ENCODE assay signal across 35 mouse cellular contexts in genomic region chr1:175913728-175914303, GRCm38 (mm10). TPM values are rescaled to one million over a fixed set of nuclear protein-coding genes. Genes with fewer than 3 reads are reported as not detected.
DNase-seq lines count a peak whose midpoint lies in the region; ATAC-seq and TF ChIP-seq lines count a peak whose summit lies in the region.
"Had no signal": no experiment of that assay in that cellular context is flagged by ENCODE, and none has a peak within 500 bp of the region (broad histone marks: within the 10 kb centered on the region; RNA-seq: fewer than 3 reads in every experiment).

No protein-coding gene starts in this region.

- H3K36me3 ChIP-seq in kidney, embryonic 16.5 days (ENCODE audit: insufficient read depth, low read length) = peaks cover 9% of the 10 kb centered on the region
- H3K36me3 ChIP-seq in stomach, embryonic 14.5 days (ENCODE audit: control insufficient read depth, insufficient read depth, low read length) = peaks cover 3% of the 10 kb centered on the region; the same call in 1 of the 2 replicates
- no peaks in the 10 kb centered on the region for H3K36me3 ChIP-seq in stomach, postnatal 0 days (ENCODE audit: control insufficient read depth, insufficient read depth, low read length)
- peaks cover 11% of the 10 kb centered on the region; the same call in 1 of the 2 replicates for H3K36me3 ChIP-seq in stomach, embryonic 15.5 days

- H3K27ac ChIP-seq in kidney, embryonic 16.5 days (ENCODE audit: low read length) = no peak overlapping the region
- H3K27ac ChIP-seq in stomach, embryonic 14.5 days (ENCODE audit: low read length) = no peak overlapping the region
- H3K27ac ChIP-seq in stomach, postnatal 0 days (replicated peaks) = no peak overlapping the region
- H3K27ac ChIP-seq in stomach, embryonic 15.5 days = no peak overlapping the region
- H3K27ac ChIP-seq: gastrocnemius, adult 2 months; heart, adult 2 months; heart, embryonic 13.5 days; hindbrain, embryonic 13.5 days; layer of hippocampus, adult 2 months; limb, embryonic 10.5 days; limb, embryonic 15.5 days had no signal

- H3K4me3 ChIP-seq in kidney, embryonic 16.5 days (ENCODE audit: low read length) = no peak overlapping the region
- no peak overlapping the region for H3K4me3 ChIP-seq in stomach, embryonic 14.5 days (ENCODE audit: low read depth, low read length)
- H3K4me3 ChIP-seq in stomach, postnatal 0 days (ENCODE audit: low read depth, low read length) = no peak overlapping the region
- H3K4me3 ChIP-seq in stomach, embryonic 15.5 days (replicated peaks) = no peak overlapping the region
- H3K4me3 ChIP-seq: erythroblast, embryonic 14.5 days; gastrocnemius, adult 2 months; heart, adult 2 months; heart, embryonic 13.5 days; hindbrain, embryonic 13.5 days; layer of hippocampus, adult 2 months; limb, embryonic 10.5 days; limb, embryonic 15.5 days had no signal

- H3K27me3 ChIP-seq in kidney, embryonic 16.5 days (ENCODE audit: insufficient read depth, low read length) = no peaks in the 10 kb centered on the region
- H3K27me3 ChIP-seq in stomach, embryonic 14.5 days (ENCODE audit: control insufficient read depth, insufficient read depth, low read length) = no peaks in the 10 kb centered on the region
- no peaks in the 10 kb centered on the region for H3K27me3 ChIP-seq in stomach, postnatal 0 days (ENCODE audit: control insufficient read depth, insufficient read depth, low read length)
- H3K27me3 ChIP-seq in stomach, embryonic 15.5 days (replicated peaks) = no peaks in the 10 kb centered on the region
- H3K27me3 ChIP-seq: heart, embryonic 13.5 days; hindbrain, embryonic 13.5 days; limb, embryonic 15.5 days had no signal

- 72% methylated on average over 5 of the region's 5 CpGs for WGBS in kidney, embryonic 16.5 days
- WGBS in stomach, embryonic 14.5 days = 65% methylated on average over 5 of the region's 5 CpGs
- WGBS in stomach, postnatal 0 days = 66% methylated on average over 5 of the region's 5 CpGs
- WGBS in stomach, embryonic 15.5 days = 43% methylated on average over 5 of the region's 5 CpGs

- ATAC-seq in kidney, embryonic 16.5 days (ENCODE audit: low FRiP score, low TSS enrichment) = peak; percentile 82; the same call in 1 of the 2 replicates
- ATAC-seq in stomach, embryonic 14.5 days (ENCODE audit: insufficient number of reproducible peaks, insufficient read depth, low FRiP score, low read depth) = peak; percentile 33; the same call in 1 of the 2 replicates
- no peak for ATAC-seq in stomach, postnatal 0 days (ENCODE audit: low FRiP score, low TSS enrichment)
- ATAC-seq in stomach, embryonic 15.5 days (ENCODE audit: insufficient read depth, low FRiP score, low read depth) = peak; percentile 27; the same call in 1 of the 2 replicates
- ATAC-seq: CD4-positive, CD25-positive, alpha-beta regulatory T cell, adult 4 months; forebrain, embryonic 16.5 days; midbrain, embryonic 16.5 days had no signal

- no peak overlapping the region for H3K4me2 ChIP-seq in kidney, embryonic 16.5 days (replicated peaks; ENCODE audit: low read depth, low read length)
- H3K4me2 ChIP-seq in stomach, embryonic 14.5 days (replicated peaks; ENCODE audit: low read depth, low read length) = no peak overlapping the region
- no peak overlapping the region for H3K4me2 ChIP-seq in stomach, postnatal 0 days (replicated peaks; ENCODE audit: low read depth)
- H3K4me2 ChIP-seq in stomach, embryonic 15.5 days = no peak overlapping the region
- H3K4me2 ChIP-seq: heart, embryonic 13.5 days; hindbrain, embryonic 13.5 days; limb, embryonic 15.5 days; lung, embryonic 14.5 days had no signal

- TF ChIP-seq EP300 in stomach, postnatal 0 days (optimal IDR thresholded peaks at IDR 0.05) = no peak

- no peak overlapping the region for H3K9ac ChIP-seq in kidney, embryonic 16.5 days (replicated peaks; ENCODE audit: low read length)
- no peak overlapping the region for H3K9ac ChIP-seq in stomach, embryonic 14.5 days (replicated peaks; ENCODE audit: low read depth, low read length)
- H3K9ac ChIP-seq in stomach, postnatal 0 days (ENCODE audit: low read length) = no peak overlapping the region
- H3K9ac ChIP-seq in stomach, embryonic 15.5 days = no peak overlapping the region
- H3K9ac ChIP-seq: heart, embryonic 13.5 days; hindbrain, embryonic 13.5 days; limb, embryonic 15.5 days; lung, embryonic 14.5 days had no signal

- peak; percentile 6 for DNase-seq in heart, postnatal 4 days
- no peak for DNase-seq in heart, adult 8-10 months (ENCODE audit: low spot score)
- DNase-seq in kidney, adult 11 months = no peak
- no peak for DNase-seq in stomach, postnatal 0 days (ENCODE audit: low spot score)
- no peak for DNase-seq in spleen, postnatal 10 days (ENCODE audit: low spot score in 2 of 2)
- DNase-seq: adrenal gland, postnatal 25 days; cerebellum, adult 11-12 months; cerebellum, adult 9-11 months; gastrocnemius, adult 2 months; gastrocnemius, postnatal 36 days; heart, adult 2 months; heart, postnatal 36 days; kidney, postnatal 36 days; lung, embryonic 14.5 days; lung, postnatal 14 days; right cerebral cortex, postnatal 25 days; thymus, postnatal 4 days had no signal

- no peak for TF ChIP-seq CTCF in stomach, postnatal 0 days (IDR thresholded peaks at IDR 0.05; ENCODE audit: low read depth)

- H3K4me1 ChIP-seq in kidney, embryonic 16.5 days (ENCODE audit: insufficient read depth, low read length) = 0 out of 2 replicates have a peak, but pooled peaks cover 2% of the 10 kb centered on the region
- H3K4me1 ChIP-seq in stomach, embryonic 14.5 days (ENCODE audit: control insufficient read depth, insufficient read depth, low read length) = no peaks in the 10 kb centered on the region
- H3K4me1 ChIP-seq in stomach, postnatal 0 days (replicated peaks; ENCODE audit: control insufficient read depth, insufficient read depth) = 0 out of 2 replicates have a peak, but pooled peaks cover 2% of the 10 kb centered on the region
- H3K4me1 ChIP-seq in stomach, embryonic 15.5 days = no peaks in the 10 kb centered on the region
- H3K4me1 ChIP-seq: hindbrain, embryonic 13.5 days; limb, embryonic 10.5 days; limb, embryonic 15.5 days had no signal

- no peaks in the 10 kb centered on the region for H3K9me3 ChIP-seq in kidney, embryonic 16.5 days (ENCODE audit: low read length)
- H3K9me3 ChIP-seq in stomach, embryonic 14.5 days (ENCODE audit: control insufficient read depth, low read depth, low read length) = no peaks in the 10 kb centered on the region
- no peaks in the 10 kb centered on the region for H3K9me3 ChIP-seq in stomach, postnatal 0 days (ENCODE audit: control insufficient read depth, low read length)
- no peaks in the 10 kb centered on the region for H3K9me3 ChIP-seq in stomach, embryonic 15.5 days
- H3K9me3 ChIP-seq: heart, embryonic 13.5 days; hindbrain, embryonic 13.5 days; limb, embryonic 10.5 days; limb, embryonic 15.5 days had no signal

RNA-seq across cellular contexts. Expression of gene Gm38100, which starts 6.3 kb away (rescaled TPM):
- not detected for total RNA-seq in heart, postnatal 4 days (2021)
- total RNA-seq in heart, adult 8-10 months (2022) = not detected
- not detected in 2 replicates for polyA plus RNA-seq in kidney, embryonic 16.5 days (2015; fragmentation: Nextera tagmentation; extraction: Ambion mirVana)
- polyA plus RNA-seq in stomach, embryonic 14.5 days (2014; fragmentation: Nextera tagmentation; extraction: Ambion mirVana) = not detected in 2 replicates
- not detected in 2 replicates for polyA plus RNA-seq in stomach, postnatal 0 days (2015; fragmentation: Nextera tagmentation; extraction: Ambion mirVana)
- polyA plus RNA-seq in stomach, embryonic 15.5 days (2015; fragmentation: Nextera tagmentation; extraction: Ambion mirVana) = 0.10 TPM in 1 of 2 replicates, not detected in the other
- total RNA-seq: adrenal gland, adult 18-20 months; adrenal gland, postnatal 25 days; gastrocnemius, adult 2 months; gastrocnemius, postnatal 36 days; heart, adult 2 months; heart, postnatal 36 days; layer of hippocampus, adult 2 months; layer of hippocampus, postnatal 25 days; neutrophil, adult 5-6 weeks had no signal
- polyA plus RNA-seq: CD4-positive, CD25-positive, alpha-beta regulatory T cell, adult 4 months; embryonic facial prominence, embryonic 14.5 days; erythroblast, embryonic 14.5 days; heart, adult 2 months; heart, embryonic 13.5 days; hindbrain, embryonic 13.5 days; limb, embryonic 15.5 days; lung, embryonic 14.5 days; midbrain, embryonic 16.5 days; neural tube, embryonic 11.5 days; thymus, postnatal 0 days had no signal

RNA-seq across cellular contexts. Expression of gene Exo1, which starts 33.4 kb away (rescaled TPM):
- 10 to 100 TPM; 10.2 to 14.5 TPM for total RNA-seq in heart, postnatal 4 days (2021)
- total RNA-seq in heart, adult 8-10 months (2022) = under 1 TPM in 1 of 4 experiments, not detected in 3; 0.57 TPM
- 74.5 and 79.3 TPM in 2 replicates for polyA plus RNA-seq in kidney, embryonic 16.5 days (2015; fragmentation: Nextera tagmentation; extraction: Ambion mirVana)
- 66.7 and 72.5 TPM in 2 replicates for polyA plus RNA-seq in stomach, embryonic 14.5 days (2014; fragmentation: Nextera tagmentation; extraction: Ambion mirVana)
- 6.3 and 8.9 TPM in 2 replicates for polyA plus RNA-seq in stomach, postnatal 0 days (2015; fragmentation: Nextera tagmentation; extraction: Ambion mirVana)
- polyA plus RNA-seq in stomach, embryonic 15.5 days (2015; fragmentation: Nextera tagmentation; extraction: Ambion mirVana) = 54.2 and 56.8 TPM in 2 replicates
- total RNA-seq: gastrocnemius, adult 2 months had no signal
